Mouse (Mus musculus): ENCODE measurements around the gene Olfr649.

Gene Olfr649

GRCm38 (mm10) chr7:104195885-104196284 lies at the start of gene Olfr649:
TSS of gene Olfr649 (minus strand) at chr7:104195985.
- 87% methylated on average over 6 of the region's 6 CpGs for WGBS

GRCm38 (mm10) chr7:104244287-104245181 lies 48.7 kb upstream of the Olfr649 start, which contains the start of gene Trim34a:
TSS of gene Trim34a (plus strand) at chr7:104244457.
- 12% methylated on average over 13 of the region's 13 CpGs for WGBS

- 61% methylated on average over 1 of the region's 1 CpGs for WGBS
Measured at GRCm38 (mm10) chr7:104243616-104244015, 47.8 kb upstream of the Olfr649 start.

- 39% methylated on average over 2 of the region's 2 CpGs for WGBS
Measured at GRCm38 (mm10) chr7:104231203-104231602, 35.4 kb upstream of the Olfr649 start.

GRCm38 (mm10) chr7:104218701-104219569 lies 23.1 kb upstream of the Olfr649 start, which contains the start of gene Trim6:
TSS of gene Trim6 (plus strand) at chr7:104218793.
- 12% methylated on average over 37 of the region's 37 CpGs for WGBS

GRCm38 (mm10) chr7:104217881-104218280 lies 22.1 kb upstream of the Olfr649 start:
- WGBS, result 80% methylated on average over 2 of the region's 2 CpGs

GRCm38 (mm10) chr7:104216011-104216535 lies 20.3 kb upstream of the Olfr649 start:
- 67% methylated on average over 1 of the region's 1 CpGs for WGBS

GRCm38 (mm10) chr7:104206197-104206596 lies 10.4 kb upstream of the Olfr649 start:
- 92% methylated on average over 7 of the region's 7 CpGs for WGBS

- 12% methylated on average over 5 of the region's 5 CpGs for WGBS
Measured at GRCm38 (mm10) chr7:104199822-104200221, 4.0 kb upstream of the Olfr649 start.

- 62% methylated on average over 9 of the region's 9 CpGs for WGBS
Measured at GRCm38 (mm10) chr7:104191275-104191674, 4.5 kb downstream of the Olfr649 start.

- WGBS, result 98% methylated on average over 2 of the region's 2 CpGs
Measured at GRCm38 (mm10) chr7:104183292-104183691, 12.5 kb downstream of the Olfr649 start, which contains the start of gene Olfr648. TSS of gene Olfr648 (minus strand) at chr7:104183392.

GRCm38 (mm10) chr7:104179074-104179473 lies 16.7 kb downstream of the Olfr649 start:
- 59% methylated on average over 1 of the region's 1 CpGs for WGBS

GRCm38 (mm10) chr7:104178422-104179054 lies 17.2 kb downstream of the Olfr649 start:
- 65% methylated on average over 5 of the region's 5 CpGs for WGBS

GRCm38 (mm10) chr7:104175085-104175484 lies 20.7 kb downstream of the Olfr649 start:
- 40% methylated on average over 1 of the region's 1 CpGs for WGBS

- WGBS, result 67% methylated on average over 6 of the region's 6 CpGs
Measured at GRCm38 (mm10) chr7:104169634-104170204, 26.1 kb downstream of the Olfr649 start.

GRCm38 (mm10) chr7:104167105-104167504 lies 28.7 kb downstream of the Olfr649 start:
- WGBS, result 88% methylated on average over 6 of the region's 6 CpGs

GRCm38 (mm10) chr7:104150456-104150855 lies 45.3 kb downstream of the Olfr649 start, which contains the start of gene Ubqlnl:
TSS of gene Ubqlnl (minus strand) at chr7:104150556.
- WGBS, result 85% methylated on average over 2 of the region's 2 CpGs

GRCm38 (mm10) chr7:104143179-104143578 lies 52.6 kb downstream of the Olfr649 start, which contains the start of gene Ubqln3:
TSS of gene Ubqln3 (minus strand) at chr7:104143279.
- WGBS, result 72% methylated on average over 3 of the region's 3 CpGs
